Mouse (Mus musculus): ENCODE data around the gene Emsy.

- TF ChIP-seq POLR2A (IDR thresholded peaks at IDR 0.05; ENCODE audit: insufficient read depth, low read depth, low read length) (no peak), CTCF (IDR thresholded peaks at IDR 0.05) (no peak), EP300 (IDR thresholded peaks at IDR 0.05; ENCODE audit: insufficient read depth, low read depth, low read length) (no peak)
These were observed 17.8 kb upstream of the Emsy start for GRCm38 (mm10) chr7:98674344-98674743.
